ENCODE assay signal across 8 mouse cellular contexts in the genomic region with DNA sequence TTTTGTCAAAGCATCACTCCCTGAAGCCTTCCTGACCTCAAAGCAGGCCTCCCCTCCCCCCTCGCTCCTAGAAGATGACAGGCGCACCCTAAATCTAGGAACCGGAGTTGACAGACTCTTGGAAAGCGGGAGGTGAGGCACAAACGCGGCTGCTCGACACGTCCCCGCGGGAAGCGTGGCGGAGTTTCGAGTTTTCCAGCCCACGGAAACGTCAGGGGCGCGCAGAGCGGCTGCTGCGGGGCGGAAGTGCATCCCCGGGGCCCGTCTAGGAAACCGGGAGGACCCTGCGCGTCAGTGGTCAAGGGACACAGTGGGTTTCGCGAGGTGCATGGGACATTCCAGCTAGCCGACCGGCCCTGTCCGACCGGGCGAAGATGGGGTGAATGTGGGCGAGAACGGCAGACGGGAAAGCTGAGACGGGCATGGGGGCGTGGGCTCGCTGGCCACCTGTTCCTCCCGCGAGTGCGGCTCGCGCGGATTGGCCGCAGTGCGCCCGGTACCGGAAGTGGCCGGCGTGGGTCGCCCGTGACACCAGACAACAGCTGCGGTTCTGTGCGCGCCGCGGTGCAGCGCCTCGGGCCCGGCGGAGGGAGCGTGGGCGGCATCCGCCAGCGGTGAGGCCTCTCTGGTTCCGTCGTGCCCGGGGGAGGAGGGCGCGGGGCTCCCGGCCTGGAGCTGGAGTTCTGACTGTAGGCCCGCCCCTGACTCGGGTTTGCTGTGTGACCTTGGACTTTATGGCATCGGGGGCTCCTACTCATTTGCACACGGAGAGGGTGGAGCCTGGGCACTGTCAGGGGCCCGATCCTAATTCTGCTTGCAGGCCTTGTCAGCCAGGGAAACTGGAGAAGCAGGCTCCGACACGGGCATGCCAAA. TPM values are rescaled to one million over a fixed set of nuclear protein-coding genes. Genes with fewer than 3 reads are reported as not detected.
A peak's percentile ranks its signal among the peaks of the same experiment; 100 is the strongest.
DNase-seq lines count a peak whose midpoint lies in the region; ATAC-seq lines count a peak whose summit lies in the region.

A gene (plus strand): TSS at position 274 of the 873 bp plus-strand sequence.

- 0 out of 2 replicates have a peak, but pooled peaks cover 3% of the 10 kb centered on the region for H3K36me3 ChIP-seq in intestine, embryonic 14.5 days (ENCODE audit: control insufficient read depth, insufficient read depth, low read length)

- intact Hi-C loops in gastrocnemius, postnatal 14 days (cut with DNase I; ENCODE audit: low total_unique reads), result no loop called here
- intact Hi-C loops in left cerebral cortex, postnatal 14 days (cut with DNase I), result no loop called here

- peak within 1 kb of the TSS; percentile 72 for H3K27ac ChIP-seq in intestine, embryonic 14.5 days (ENCODE audit: low read depth)

- peak; percentile 92 for ATAC-seq in intestine, embryonic 14.5 days (replicated peaks; ENCODE audit: low FRiP score, low TSS enrichment, low read depth)
- ATAC-seq in megakaryocyte-erythroid progenitor cell, adult 5-6 weeks (replicated peaks; ENCODE audit: low FRiP score, low TSS enrichment, poor library complexity, severe bottlenecking), result peak; percentile 75

- no peaks in the 10 kb centered on the region for H3K27me3 ChIP-seq in intestine, embryonic 14.5 days (replicated peaks; ENCODE audit: control insufficient read depth, insufficient read depth, low read length)

- WGBS in intestine, embryonic 14.5 days, result under 1% methylated on average over 77 of the region's 78 CpGs

- peak; percentile 90 to 96 for DNase-seq in adrenal gland, adult (ENCODE audit: inconsistent age in 2 of 2, low spot score in 1 of 2)
- peak; percentile 76 for DNase-seq in embryo, embryonic 10.5 days (ENCODE audit: low spot score)
- DNase-seq in gastrocnemius, postnatal 14 days, result peak; percentile 84
- peak; percentile 89 for DNase-seq in intestine, embryonic 14.5 days (ENCODE audit: low spot score)
- DNase-seq in left cerebral cortex, postnatal 14 days (ENCODE audit: low spot score in 2 of 2), result peak; percentile 81 to 90
- DNase-seq in right cerebral cortex, postnatal 25 days, result peak; percentile 87
- DNase-seq in urinary bladder, postnatal 36 days (ENCODE audit: low spot score in 2 of 2), result peak; percentile 69 to 80

- H3K9ac ChIP-seq in intestine, embryonic 14.5 days (ENCODE audit: low read length), result peak within 1 kb of the TSS; percentile 58

- H3K9me3 ChIP-seq in intestine, embryonic 14.5 days (ENCODE audit: control insufficient read depth, low read length), result no peaks in the 10 kb centered on the region

- H3K4me2 ChIP-seq in intestine, embryonic 14.5 days (ENCODE audit: low read length), result peak within 1 kb of the TSS; percentile 65

- H3K4me1 ChIP-seq in intestine, embryonic 14.5 days (replicated peaks; ENCODE audit: control insufficient read depth, insufficient read depth, low read length), result 0 out of 2 replicates have a peak, but pooled peaks cover 7% of the 10 kb centered on the region

- peak within 1 kb of the TSS; percentile 45 for H3K4me3 ChIP-seq in intestine, embryonic 14.5 days (ENCODE audit: low read depth, low read length)

RNA-seq across cellular contexts. Expression of the gene that starts here (rescaled TPM):
- 10 to 100 TPM in 1 of 2 experiments, 1 to 10 TPM in 1; 7.4 to 10.8 TPM for total RNA-seq in gastrocnemius, postnatal 14 days (2021)
- polyA plus RNA-seq in intestine, embryonic 14.5 days (2014; fragmentation: Nextera tagmentation; extraction: Ambion mirVana), result 6.1 and 6.2 TPM in 2 replicates
- 10 to 100 TPM; 14.6 to 14.8 TPM for total RNA-seq in left cerebral cortex, postnatal 14 days (2021)
- 3.1 and 5.6 TPM in 2 replicates for total RNA-seq in megakaryocyte-erythroid progenitor cell, adult 5-6 weeks (2014; fragmentation: Nextera tagmentation)
- 1.6 and 3.9 TPM in 2 replicates for total RNA-seq in megakaryocyte-erythroid progenitor cell, adult 5-6 weeks (2017)

Comparison
In these comparisons a context has a peak if more than half of its experiments do, and no peak if none do; other contexts are left out.
1. Peak in every context shown above with its lines: DNase-seq, ATAC-seq, H3K4me3 ChIP-seq and H3K27ac ChIP-seq.